Mouse (Mus musculus) brain, embryonic 14.5 days (tissue): ENCODE measurements around the gene Mum1.

ENCODE experiments used
- CTCF ChIP-seq: fragments of 200-500 bp; IDR thresholded peaks from 2 replicates; pipeline ENCODE4 v1.5.1; 2012; ENCODE audit warnings: inconsistent platforms, mild to moderate bottlenecking, moderate library complexity, borderline replicate concordance; ENCODE audit not compliant: insufficient read depth, insufficient read length; ENCODE audit errors: extremely low read depth
- POLR2A ChIP-seq: fragments of 200-500 bp; IDR thresholded peaks from 2 replicates; pipeline ENCODE4 v1.6.1; 2012; ENCODE audit warnings: mild to moderate bottlenecking, inconsistent platforms, borderline replicate concordance; ENCODE audit not compliant: poor library complexity, insufficient read depth, insufficient read length, severe bottlenecking; ENCODE audit errors: extremely low read depth

DNA sequence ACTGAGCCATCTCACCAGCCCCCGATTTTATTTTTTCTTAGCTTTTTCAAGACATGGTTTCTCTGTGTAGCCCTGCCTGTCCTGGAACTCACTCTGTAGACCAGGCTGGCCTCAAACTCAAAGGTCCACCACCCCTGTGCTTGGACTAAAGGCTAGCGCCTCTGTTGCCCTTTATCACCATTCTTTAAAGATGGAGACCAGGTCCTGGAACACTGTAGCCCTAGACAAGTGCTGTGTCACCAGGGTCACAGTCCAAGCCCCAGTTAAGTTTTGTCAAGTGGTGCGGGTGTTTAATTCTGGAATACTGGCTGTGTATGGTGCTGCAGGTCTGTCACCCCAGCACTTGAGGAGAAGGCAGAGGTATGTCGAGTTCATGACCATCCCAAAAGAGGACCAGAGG lies 10.8 kb downstream of the Mum1 start:
- TF ChIP-seq CTCF = no peak
- TF ChIP-seq POLR2A = no peak
